Mouse (Mus musculus): ENCODE results near the gene Iqcf1.

Iqcf1 gene

DNA sequence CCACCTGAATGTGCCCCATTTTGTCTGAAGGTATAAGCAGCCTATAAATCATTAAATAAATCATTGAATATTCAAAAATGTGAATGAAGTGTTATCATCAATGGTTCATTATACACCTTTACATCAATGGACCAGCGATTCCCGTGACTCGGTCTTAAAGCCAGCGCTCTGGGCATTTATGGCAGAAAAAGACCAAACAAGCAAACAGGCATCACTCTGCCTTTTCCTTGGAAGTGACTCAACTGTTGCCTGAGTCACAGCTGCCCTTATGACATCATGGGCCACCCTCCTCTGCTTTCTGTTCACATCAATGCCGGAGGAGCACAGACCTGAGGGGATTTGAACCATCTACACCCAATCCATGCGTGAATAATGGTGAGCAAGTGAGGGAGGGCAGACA, at the start of gene Iqcf1:
Gene Iqcf1 (plus strand): TSS at position 301 of the 400 bp plus-strand sequence.
- DNase-seq (ENCODE audit: low spot score): no peak

- no peak for DNase-seq (ENCODE audit: low spot score)
Measured at GRCm38 (mm10) chr9:106450661-106451060, 49.1 kb upstream of the Iqcf1 start.

- no peak for DNase-seq (ENCODE audit: low spot score)
Measured at GRCm38 (mm10) chr9:106451298-106451697, 48.5 kb upstream of the Iqcf1 start.

GRCm38 (mm10) chr9:106451899-106452298, 47.9 kb upstream of the Iqcf1 start:
- no peak for DNase-seq (ENCODE audit: low spot score)

DNA sequence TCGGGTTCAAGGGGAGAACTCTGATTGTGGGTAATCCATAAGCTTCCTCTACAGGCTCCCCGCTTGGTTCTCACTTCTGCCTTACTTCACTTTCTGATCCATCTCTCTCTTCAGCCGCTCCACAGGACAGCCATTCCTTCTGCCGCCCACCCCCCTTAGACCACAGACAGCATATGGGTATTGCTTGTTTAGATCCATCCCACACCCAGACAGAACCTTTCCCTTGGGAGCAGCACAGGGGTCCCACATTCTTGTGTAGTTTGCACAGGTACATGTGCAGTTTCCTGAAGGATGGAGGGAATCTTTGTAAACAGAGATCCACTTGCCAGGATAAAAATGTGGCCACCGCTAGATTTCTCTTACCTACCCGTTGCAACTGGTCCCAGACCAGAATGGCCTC, 47.4 kb upstream of the Iqcf1 start:
- DNase-seq (ENCODE audit: low spot score): no peak

DNA sequence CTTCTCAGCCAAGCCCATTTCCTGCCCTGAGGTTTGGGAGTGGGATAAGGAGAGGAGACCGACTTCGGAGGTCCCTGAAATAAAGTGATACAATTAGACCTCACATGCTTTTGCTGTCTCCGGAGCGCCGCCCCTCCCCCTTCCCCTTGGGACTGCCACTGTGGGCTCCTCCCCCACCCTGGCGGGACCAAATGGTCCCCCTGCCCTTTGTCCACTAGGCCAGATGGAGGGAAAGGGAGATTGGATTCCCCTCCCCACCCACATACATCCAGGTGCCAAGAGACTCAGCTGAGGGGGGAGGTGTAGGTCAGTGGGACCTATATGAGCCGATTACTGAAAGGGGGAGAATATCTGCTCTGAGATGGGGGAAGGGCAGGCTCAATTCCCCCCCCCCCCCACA, 46.9 kb upstream of the Iqcf1 start:
- DNase-seq (ENCODE audit: low spot score): no peak

DNA sequence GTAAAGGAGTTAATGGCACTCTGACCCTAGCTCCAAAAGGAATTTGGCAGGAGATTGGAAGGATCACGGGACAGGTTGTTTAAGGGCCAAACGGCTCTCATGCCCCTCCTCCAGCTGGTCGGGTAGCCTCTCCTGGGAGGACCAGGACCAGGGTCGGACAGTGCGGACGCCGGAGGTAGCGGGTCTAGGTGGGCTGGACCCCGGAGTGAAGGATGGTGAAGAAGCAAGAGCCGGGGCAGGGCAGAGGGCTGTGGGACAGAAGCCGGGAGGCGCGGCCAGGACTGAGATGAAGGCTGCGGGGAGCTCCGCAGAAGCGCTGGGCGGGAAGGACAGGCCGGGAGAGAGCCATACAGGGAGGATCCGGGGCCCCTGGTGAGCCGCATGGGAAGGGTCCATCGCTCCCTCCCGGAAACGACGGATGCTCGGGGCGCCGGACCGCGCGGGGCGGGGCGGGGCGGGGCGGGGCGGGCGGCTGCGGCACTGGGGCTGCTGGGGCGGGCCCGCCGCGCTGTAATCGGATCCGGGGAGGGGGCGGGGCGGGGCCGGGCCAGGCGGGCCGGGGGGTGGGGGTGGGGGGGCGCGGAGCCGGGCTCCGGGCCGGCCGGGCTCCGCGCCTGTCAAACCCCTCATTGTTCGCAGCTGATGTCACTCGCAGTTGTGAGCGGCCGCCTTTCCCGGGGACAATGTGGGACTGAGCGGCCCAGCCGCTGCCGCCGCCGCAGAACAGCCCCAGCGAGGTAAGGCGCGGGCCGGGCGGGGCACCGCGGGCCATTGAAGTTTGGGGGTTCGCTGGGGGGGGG, 46.3 kb upstream of the Iqcf1 start, which contains the start of gene Pcbp4:
Gene Pcbp4 (plus strand): TSS at position 21 of the 800 bp plus-strand sequence.
- DNase-seq (ENCODE audit: low spot score): no peak

- DNase-seq (ENCODE audit: low spot score): no peak
Measured at GRCm38 (mm10) chr9:106454071-106454761, 45.6 kb upstream of the Iqcf1 start.

DNA sequence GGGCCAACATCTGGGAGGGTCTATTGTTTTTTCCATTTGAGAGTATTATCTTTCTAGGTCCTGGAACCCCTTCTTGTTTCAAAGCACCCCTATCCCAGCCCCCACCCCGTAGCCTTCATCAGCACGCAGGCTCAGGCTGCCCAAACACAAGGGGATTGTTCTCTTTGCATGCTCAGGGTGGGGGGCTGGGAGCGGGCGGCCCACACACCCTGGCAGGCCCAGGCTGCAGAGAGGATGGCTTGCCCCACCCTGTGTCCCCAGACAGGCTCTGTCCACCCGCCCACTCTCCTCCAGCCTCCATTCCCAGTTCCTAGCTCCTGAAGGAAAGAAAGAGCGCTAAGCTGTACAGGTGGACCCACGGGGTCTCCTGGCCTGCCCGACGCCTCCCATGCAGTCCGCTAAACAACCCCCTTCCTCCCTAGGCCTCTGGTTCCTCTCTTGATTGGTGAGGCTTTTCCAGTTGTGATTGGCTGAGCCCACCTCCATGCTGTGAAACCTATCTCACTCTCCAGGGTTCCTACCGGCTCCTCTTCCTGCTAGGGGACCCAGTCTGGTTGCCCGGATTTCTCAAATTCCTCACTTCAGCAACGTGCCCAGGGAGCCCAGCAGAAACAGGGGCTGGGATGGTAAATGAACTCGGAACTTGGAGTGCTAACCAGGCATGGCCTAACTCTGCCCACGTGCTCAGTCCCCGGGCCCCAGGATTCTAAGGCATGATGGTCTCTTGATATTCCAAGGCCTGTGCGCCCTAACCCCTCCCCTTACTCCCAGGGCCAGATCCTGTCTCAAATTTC, 44.7 kb upstream of the Iqcf1 start:
- no peak for DNase-seq (ENCODE audit: low spot score)

GRCm38 (mm10) chr9:106456325-106457162, 43.2 kb upstream of the Iqcf1 start:
- DNase-seq (ENCODE audit: low spot score): no peak

GRCm38 (mm10) chr9:106457163-106457559, 42.6 kb upstream of the Iqcf1 start:
- DNase-seq (ENCODE audit: low spot score): no peak

- DNase-seq (ENCODE audit: low spot score): no peak
Measured at GRCm38 (mm10) chr9:106457920-106458319, 41.8 kb upstream of the Iqcf1 start.

DNA sequence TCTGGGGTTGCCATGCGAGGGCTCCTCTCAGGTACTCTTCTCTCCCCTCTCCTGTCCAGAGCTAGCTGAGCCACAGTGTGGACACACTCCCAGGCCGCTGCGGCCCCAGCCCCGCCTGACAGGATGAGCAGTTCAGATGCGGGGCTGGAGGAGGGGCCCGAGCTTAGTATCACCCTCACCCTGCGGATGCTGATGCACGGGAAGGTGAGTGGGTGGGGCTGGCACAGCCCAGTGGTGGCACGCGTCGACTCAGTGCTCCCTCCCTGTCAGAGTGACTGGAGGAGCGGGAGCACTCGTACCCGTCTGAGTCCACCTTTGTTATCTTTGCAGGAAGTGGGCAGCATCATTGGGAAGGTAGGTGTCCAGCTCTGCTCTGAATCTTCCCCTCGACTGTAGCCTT, 39.8 kb upstream of the Iqcf1 start:
- no peak for DNase-seq (ENCODE audit: low spot score)

GRCm38 (mm10) chr9:106460401-106461025, 39.3 kb upstream of the Iqcf1 start:
- no peak for DNase-seq (ENCODE audit: low spot score)

DNA sequence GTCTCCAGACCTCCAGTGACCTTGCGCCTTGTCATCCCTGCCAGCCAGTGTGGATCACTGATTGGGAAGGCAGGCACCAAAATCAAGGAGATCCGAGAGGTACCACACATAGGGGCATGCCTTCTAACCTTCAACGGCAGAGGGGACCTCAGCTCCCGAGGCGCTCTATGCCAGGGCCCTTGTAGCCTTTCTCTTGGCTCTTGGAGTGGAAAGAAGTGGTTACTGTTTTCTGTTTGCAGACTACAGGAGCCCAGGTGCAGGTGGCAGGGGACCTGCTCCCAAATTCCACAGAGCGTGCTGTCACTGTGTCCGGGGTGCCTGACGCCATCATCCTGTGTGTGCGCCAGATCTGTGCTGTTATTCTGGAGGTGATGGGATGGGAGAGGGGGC, 38.7 kb upstream of the Iqcf1 start:
- DNase-seq (ENCODE audit: low spot score): no peak

- DNase-seq (ENCODE audit: low spot score): no peak
Measured at GRCm38 (mm10) chr9:106461641-106462429, 37.9 kb upstream of the Iqcf1 start.

DNA sequence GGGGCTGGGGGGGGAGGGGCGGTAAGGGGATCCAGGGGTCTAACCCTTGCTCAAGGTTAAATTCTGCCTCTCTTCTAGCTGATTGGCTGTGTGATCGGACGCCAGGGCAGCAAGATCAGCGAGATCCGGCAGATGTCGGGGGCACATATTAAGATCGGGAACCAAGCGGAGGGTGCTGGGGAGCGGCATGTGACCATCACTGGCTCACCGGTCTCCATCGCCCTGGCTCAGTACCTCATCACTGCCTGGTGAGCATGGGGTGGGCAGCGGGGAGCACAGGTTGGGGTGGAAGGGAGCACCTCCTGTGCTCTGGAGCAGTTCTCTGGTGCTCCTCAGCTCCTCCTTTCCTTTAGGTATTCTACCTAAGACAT, 37.4 kb upstream of the Iqcf1 start:
- no peak for DNase-seq (ENCODE audit: low spot score)

DNA sequence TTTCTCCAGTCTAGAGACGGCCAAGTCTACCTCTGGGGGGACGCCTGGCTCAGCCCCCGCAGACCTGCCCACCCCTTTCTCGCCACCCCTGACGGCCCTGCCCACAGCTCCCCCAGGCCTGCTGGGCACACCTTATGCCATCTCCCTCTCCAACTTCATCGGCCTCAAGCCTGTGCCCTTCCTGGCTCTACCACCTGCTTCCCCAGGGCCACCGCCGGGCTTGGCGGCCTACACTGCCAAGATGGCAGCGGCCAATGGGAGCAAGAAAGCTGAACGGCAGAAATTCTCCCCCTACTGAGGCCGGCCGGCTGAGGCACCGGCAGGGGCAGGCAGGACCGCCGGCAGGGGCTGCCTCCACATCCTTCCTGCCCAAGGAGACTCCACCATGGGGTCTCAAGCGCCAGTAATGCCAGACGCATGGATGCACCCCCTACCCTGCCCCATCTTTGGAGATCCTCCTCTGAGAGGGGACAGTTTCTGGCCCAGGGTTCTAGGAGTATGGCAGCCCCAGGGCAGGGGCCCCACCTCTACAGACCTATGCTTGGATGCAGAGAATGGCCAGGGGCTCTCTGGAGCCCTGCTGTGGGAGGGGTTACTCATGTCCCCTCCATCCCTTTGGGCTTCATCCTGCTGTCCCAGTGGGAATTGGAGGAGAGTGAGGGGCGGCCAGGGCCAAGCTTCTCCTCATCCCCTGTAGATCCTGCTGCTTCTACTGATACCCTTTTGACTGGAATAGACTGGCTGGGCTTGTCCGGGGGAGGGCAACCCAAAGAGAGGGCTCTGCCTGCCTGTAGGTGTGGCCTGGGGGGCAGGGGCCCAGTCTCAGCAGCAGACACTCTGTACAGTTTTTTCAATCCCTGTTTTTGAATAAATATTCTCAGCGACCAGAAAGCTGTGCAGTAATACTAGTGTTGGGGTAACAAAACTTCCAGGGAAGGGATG, 36.4 kb upstream of the Iqcf1 start:
- no peak for DNase-seq (ENCODE audit: low spot score)
